Mouse (Mus musculus) hindbrain, embryonic 12.5 days (tissue): Measurements from ENCODE around the gene Mtrf1l. TPM values are rescaled to one million over a fixed set of nuclear protein-coding genes. Genes with fewer than 3 reads are reported as not detected.
A peak's percentile ranks its signal among the peaks of the same experiment; 100 is the strongest.

Experiments
- ATAC-seq: fragments of 200-750 bp; cut with Nextera tagmentation; 2 replicates; pipeline ENCODE4 v1.8.0; 2017; ENCODE audit warnings: moderate TSS enrichment; ENCODE audit not compliant: low FRiP score
- H3K27ac ChIP-seq: fragments of 300-500 bp; sonication (generic); 2 replicates; pipeline ENCODE4 v1.5.1; 2016; ENCODE audit warnings: mild to moderate bottlenecking
- H3K27me3 ChIP-seq: fragments of 300-500 bp; sonication (generic); 2 replicates; pipeline ENCODE4 v1.6.1; 2016; ENCODE audit warnings: mild to moderate bottlenecking
- H3K36me3 ChIP-seq: fragments of 300-500 bp; sonication (generic); 2 replicates; pipeline ENCODE4 v1.6.1; 2016; ENCODE audit warnings: mild to moderate bottlenecking
- H3K4me1 ChIP-seq: fragments of 300-500 bp; sonication (generic); 2 replicates; pipeline ENCODE4 v1.6.1; 2016
- H3K4me2 ChIP-seq: fragments of 300-500 bp; sonication (generic); replicated peaks from 2 replicates; pipeline ENCODE4 v1.6.1; 2016; ENCODE audit warnings: mild to moderate bottlenecking
- H3K4me3 ChIP-seq: fragments of 300-500 bp; sonication (generic); 2 replicates; pipeline ENCODE4 v1.5.1; 2016; ENCODE audit warnings: mild to moderate bottlenecking
- H3K9ac ChIP-seq: fragments of 300-500 bp; sonication (generic); 2 replicates; pipeline ENCODE4 v1.6.1; 2016; ENCODE audit warnings: mild to moderate bottlenecking, moderate library complexity
- H3K9me3 ChIP-seq: fragments of 300-500 bp; sonication (generic); replicated peaks from 2 replicates; pipeline ENCODE4 v1.6.1; 2016; ENCODE audit warnings: mild to moderate bottlenecking
- WGBS: fragments of 180-500 bp; shearing (Covaris S2); methylation state at CpG from one replicate; pipeline ENCODE4 v1.1.7; 2016; 5-methylcytosine and 5-hydroxymethylcytosine counted together
- polyA plus RNA-seq: library from polyadenylated mRNA; unstranded; fragments of >200 nt; fragmentation: Nextera tagmentation; extraction: Ambion mirVana; gene quantifications from 2 replicates; pipeline ENCODE4 v1.2.1, GENCODE M21; 2016

The Mtrf1l gene
- polyA plus RNA-seq, 1 experiment from 2014 or later: 11.6 TPM

DNA sequence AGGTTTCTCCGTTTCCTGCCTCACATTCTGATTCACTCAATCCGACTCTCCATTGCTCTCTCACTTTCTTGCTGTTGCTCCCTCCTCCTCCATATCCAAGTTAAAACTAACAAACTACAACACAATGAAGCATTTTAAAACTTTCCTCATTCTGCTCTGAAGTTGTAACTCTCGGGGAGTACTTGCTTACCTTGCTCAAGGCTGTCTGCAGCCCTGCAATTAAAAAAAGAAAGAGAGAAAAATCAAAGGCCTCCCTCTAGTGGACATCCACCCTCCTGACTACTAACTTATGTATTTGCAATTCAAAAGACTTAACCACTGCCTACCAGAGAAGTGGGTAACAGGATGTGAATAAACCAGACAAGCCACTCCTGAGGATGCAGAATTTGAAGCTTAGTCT lies 1.1 kb upstream of the Mtrf1l start:
- no peaks in the 10 kb centered on the region for H3K9me3 ChIP-seq
- H3K4me1 ChIP-seq: peaks cover 13% of the 10 kb centered on the region
- peak overlapping the region; percentile 91 for H3K4me3 ChIP-seq
- no peaks in the 10 kb centered on the region for H3K27me3 ChIP-seq
- peak overlapping the region; percentile 94; the same call in 1 of the 2 replicates for H3K9ac ChIP-seq
- H3K36me3 ChIP-seq: peaks cover 1% of the 10 kb centered on the region
- WGBS: 1% methylated on average over 3 of the region's 3 CpGs
- ATAC-seq: peak; percentile 20; the same call in 1 of the 2 replicates
- peak overlapping the region; percentile 70 for H3K4me2 ChIP-seq
- peak overlapping the region; percentile 89 for H3K27ac ChIP-seq

DNA sequence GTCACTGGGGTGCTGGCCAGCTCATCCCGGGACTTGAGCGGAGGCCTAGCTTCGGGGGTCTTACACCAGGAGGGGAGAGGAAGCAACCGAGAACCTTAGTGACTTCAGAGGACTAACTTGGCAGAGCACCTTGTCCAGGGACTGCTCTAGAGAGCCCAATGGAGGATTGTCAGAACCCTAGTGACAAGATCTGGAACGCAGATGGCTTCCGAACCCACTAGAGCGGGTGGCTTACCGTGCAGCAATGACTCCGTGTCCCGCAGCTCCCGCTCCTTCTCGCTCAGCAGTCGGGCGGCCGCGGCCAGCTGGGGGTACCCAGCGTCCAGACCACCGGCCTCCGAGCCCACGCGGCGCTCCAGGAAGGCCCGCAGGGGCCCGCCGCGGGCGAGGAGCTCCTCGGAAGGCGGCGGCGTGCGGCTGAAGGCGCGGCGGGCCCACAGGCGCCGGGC lies 395 bp downstream of the Mtrf1l start:
- Histone ChIP-seq H3K27ac (peak overlapping the region; percentile 89), H3K9me3 (no peaks in the 10 kb centered on the region), H3K27me3 (no peaks in the 10 kb centered on the region), H3K4me1 (peaks cover 13% of the 10 kb centered on the region), H3K36me3 (peaks cover 15% of the 10 kb centered on the region), H3K4me2 (peak overlapping the region; percentile 70), H3K4me3 (peak overlapping the region; percentile 91), H3K9ac (peak overlapping the region; percentile 94)
- WGBS: 2% methylated on average over 37 of the region's 37 CpGs
- ATAC-seq: peak; percentile 44; the same call in 1 of the 2 replicates

DNA sequence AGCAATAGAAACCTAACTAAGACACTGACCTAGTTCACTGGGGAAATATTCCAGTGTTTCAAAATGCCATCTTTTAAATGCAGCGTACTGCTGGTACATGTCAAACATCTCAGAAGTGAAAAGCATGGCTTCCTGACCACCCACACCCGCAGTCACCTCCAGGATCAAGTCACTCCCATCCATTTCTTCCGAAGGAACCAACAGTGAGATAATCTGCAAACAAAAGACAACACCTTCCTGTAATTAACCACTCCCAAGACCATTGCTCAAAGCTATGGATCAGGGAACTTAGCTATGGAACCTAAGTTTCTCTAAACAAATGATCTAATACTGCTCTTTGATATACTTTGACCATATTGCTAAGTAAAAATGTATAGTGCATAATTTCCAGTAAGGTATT lies 4.9 kb downstream of the Mtrf1l start:
- Histone ChIP-seq H3K27me3 (no peaks in the 10 kb centered on the region), H3K4me2 (no peak overlapping the region), H3K9me3 (no peaks in the 10 kb centered on the region), H3K4me1 (peaks cover 13% of the 10 kb centered on the region), H3K27ac (no peak overlapping the region), H3K9ac (no peak overlapping the region), H3K36me3 (peaks cover 49% of the 10 kb centered on the region), H3K4me3 (no peak overlapping the region)
- ATAC-seq: no peak
- 95% methylated on average over 3 of the region's 3 CpGs for WGBS

DNA sequence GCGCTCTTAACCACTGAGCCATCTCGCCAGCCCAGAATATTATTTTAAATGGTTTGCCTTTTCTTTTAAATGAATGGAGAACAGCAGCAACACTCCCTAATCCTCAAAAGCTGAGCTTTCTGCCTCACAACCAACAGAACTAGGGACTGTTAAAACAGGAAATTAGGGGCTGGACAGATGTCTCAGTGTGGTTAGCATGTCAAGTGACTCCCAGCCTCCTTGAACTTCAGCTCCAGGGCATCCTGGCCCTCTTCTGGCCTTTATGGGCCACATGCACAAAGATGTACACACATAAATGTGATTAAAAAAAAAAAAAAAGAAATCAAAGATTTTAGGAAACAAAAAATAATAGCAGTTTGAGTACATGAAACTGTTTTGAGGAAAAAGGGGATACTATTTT lies 7.7 kb downstream of the Mtrf1l start:
- no peaks in the 10 kb centered on the region for H3K27me3 ChIP-seq
- H3K4me3 ChIP-seq: no peak overlapping the region
- 95% methylated on average over 2 of the region's 2 CpGs for WGBS
- no peak for ATAC-seq
- peaks cover 71% of the 10 kb centered on the region for H3K36me3 ChIP-seq
- H3K27ac ChIP-seq: no peak overlapping the region
- no peaks in the 10 kb centered on the region for H3K9me3 ChIP-seq
- H3K4me1 ChIP-seq: no peaks in the 10 kb centered on the region
- no peak overlapping the region for H3K4me2 ChIP-seq
- H3K9ac ChIP-seq: no peak overlapping the region

DNA sequence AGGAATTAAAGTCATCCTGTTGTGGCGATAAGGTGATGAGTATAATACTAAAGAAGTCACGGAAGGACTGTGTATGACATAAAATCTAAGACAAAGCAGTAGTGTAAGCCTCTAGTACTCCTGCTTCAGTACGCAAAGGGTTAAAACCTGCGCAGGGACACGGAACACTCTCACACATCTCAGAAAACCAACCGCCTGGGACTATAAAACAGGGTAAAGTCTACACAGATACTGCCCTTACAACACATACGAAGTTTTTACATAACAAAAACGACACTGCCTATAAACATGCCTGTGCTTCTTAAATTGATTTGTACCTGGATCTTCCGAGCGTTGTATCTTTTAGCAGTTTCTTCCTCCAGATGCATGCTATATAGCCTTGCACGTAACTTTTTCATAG lies 10.0 kb downstream of the Mtrf1l start:
- no peak overlapping the region for H3K4me2 ChIP-seq
- no peak overlapping the region for H3K27ac ChIP-seq
- H3K36me3 ChIP-seq: peaks cover 61% of the 10 kb centered on the region
- ATAC-seq: no peak
- no peak overlapping the region for H3K9ac ChIP-seq
- WGBS: 93% methylated on average over 11 of the region's 11 CpGs
- H3K4me1 ChIP-seq: no peaks in the 10 kb centered on the region
- no peaks in the 10 kb centered on the region for H3K27me3 ChIP-seq
- no peaks in the 10 kb centered on the region for H3K9me3 ChIP-seq
- H3K4me3 ChIP-seq: no peak overlapping the region

DNA sequence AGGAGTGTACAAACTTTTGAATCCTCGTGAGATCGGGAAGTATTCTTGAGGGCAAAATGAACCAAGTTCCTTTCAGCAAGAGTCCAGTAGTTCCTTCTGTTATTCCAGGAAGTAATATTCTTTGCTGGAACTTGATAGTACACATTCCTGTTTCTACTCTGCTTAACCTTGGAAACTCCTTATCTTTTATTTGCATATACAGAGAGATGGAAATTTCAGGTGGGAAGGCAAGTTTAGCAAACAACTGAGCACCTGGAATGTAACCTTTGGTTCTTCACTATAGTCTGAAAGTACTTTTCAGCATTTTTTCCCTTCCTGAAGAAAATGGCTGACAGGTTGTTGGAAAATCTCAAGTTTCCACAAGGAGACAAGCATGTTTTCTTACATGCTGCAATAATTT lies 16.0 kb downstream of the Mtrf1l start:
- ATAC-seq: no peak
- WGBS: 86% methylated on average over 2 of the region's 2 CpGs
- H3K27ac ChIP-seq: no peak overlapping the region
- H3K4me3 ChIP-seq: no peak overlapping the region
- H3K27me3 ChIP-seq: no peaks in the 10 kb centered on the region
- H3K9ac ChIP-seq: no peak overlapping the region
- peaks cover 13% of the 10 kb centered on the region for H3K36me3 ChIP-seq
- peaks cover 19% of the 10 kb centered on the region for H3K4me1 ChIP-seq
- H3K9me3 ChIP-seq: no peaks in the 10 kb centered on the region
- no peak overlapping the region for H3K4me2 ChIP-seq

DNA sequence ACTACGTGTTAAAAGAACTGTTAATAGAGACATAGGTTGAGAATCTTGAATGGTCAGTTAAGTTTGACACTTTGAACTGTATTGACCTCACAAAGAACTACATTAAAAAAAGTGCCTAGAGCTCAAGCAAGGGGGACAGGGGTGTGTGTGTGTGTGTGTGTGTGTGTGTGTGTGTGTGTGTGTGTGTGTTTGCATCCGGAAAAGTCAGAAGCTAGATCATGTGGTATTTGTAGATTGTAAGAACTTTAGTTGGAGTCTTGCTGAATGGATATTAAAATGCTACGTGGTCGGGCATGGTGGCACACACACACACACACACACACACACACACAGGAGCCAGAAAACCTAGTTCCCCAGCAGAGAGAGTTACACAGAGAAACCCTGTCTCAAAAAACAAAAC lies 16.7 kb downstream of the Mtrf1l start:
- no peak for ATAC-seq
- Histone ChIP-seq H3K27ac (no peak overlapping the region), H3K4me3 (no peak overlapping the region), H3K4me2 (no peak overlapping the region), H3K27me3 (no peaks in the 10 kb centered on the region), H3K36me3 (peaks cover 9% of the 10 kb centered on the region), H3K9ac (no peak overlapping the region), H3K4me1 (peaks cover 23% of the 10 kb centered on the region), H3K9me3 (no peaks in the 10 kb centered on the region)
- 67% methylated on average over 4 of the region's 4 CpGs for WGBS

DNA sequence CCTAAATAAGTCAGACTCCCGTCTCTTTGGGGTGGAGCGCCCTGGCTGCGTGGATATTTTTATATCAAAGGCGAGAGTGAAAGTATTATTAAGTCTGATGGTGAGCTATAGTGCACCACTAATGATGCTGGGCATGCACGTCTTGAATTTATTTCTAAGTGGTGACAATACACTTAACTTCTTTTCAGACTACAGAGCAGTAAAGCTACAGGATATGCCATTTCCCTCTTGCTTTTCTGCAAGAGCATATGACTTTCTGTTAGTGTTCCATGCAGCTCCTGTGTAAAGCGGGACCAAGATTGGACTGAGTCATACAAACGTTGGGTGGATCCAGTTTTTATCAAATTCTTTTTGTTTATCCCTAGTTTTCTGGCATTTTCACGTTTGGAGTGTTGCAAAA lies 17.3 kb downstream of the Mtrf1l start:
- peak overlapping the region; percentile 98 for H3K4me2 ChIP-seq
- H3K27me3 ChIP-seq: no peaks in the 10 kb centered on the region
- peaks cover 24% of the 10 kb centered on the region for H3K4me1 ChIP-seq
- no peak for ATAC-seq
- peak overlapping the region; percentile 71 for H3K9ac ChIP-seq
- no peaks in the 10 kb centered on the region for H3K9me3 ChIP-seq
- 22% methylated on average over 8 of the region's 8 CpGs for WGBS
- peak overlapping the region; percentile 90; the same call in 1 of the 2 replicates for H3K27ac ChIP-seq
- peaks cover 9% of the 10 kb centered on the region for H3K36me3 ChIP-seq
- H3K4me3 ChIP-seq: peak overlapping the region; percentile 74

DNA sequence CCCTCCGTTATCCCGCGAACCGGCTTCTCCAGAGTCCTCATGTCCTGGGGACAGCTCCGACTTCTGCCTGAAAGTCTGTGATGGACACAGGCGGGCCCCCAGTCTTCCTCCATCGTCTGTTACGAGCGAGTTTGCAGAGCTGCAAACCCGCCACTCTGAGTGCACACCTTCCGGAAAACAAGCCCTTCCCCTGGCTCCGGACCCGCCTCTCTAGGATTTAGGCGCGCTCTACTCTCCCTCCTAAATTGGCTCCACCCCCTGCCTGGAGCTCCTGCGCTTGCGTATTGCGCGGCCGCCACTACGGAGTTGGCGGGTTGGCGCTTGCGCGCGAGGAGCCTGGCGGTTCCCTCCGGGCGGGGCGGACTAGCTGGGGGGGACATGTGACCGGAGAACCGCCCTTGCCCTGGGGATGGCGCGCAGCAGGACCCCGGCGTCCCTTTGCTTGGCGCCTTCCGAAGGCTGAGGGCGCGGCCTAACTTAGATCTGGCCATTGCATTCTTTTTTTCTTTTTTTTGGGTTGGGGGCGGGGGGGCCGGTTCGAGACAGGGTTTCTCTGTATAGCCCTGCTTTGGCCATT lies 17.9 kb downstream of the Mtrf1l start:
- H3K27me3 ChIP-seq: no peaks in the 10 kb centered on the region

DNA sequence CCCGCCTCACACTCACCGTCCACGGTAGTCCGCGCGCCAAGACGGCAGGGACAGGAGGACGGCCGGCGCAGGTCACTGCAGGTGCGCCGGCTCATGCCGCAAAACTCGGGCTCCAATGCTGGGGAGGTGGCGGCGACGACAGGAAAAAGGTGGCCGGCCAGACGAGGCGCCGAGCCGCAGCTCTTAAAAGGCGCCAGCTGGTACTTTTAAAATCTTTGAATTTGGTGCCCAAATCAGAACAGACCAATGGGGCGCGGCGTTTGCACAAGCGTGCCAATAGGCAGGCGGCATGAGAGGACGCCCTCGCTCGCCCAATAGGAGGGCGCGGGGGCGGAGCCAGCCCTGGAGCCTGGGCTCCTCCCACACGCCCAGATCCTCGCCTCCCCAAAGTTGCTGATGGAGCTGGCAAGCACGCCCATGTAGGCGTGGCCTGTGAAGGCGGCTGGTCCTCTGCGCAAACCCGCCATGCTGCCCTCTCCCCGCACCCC lies 18.4 kb downstream of the Mtrf1l start, which contains the start of gene Fbxo5:
Gene Fbxo5 (minus strand): TSS at position 358 of the 488 bp plus-strand sequence.
- H3K9me3 ChIP-seq: no peaks in the 10 kb centered on the region
- no peaks in the 10 kb centered on the region for H3K27me3 ChIP-seq
- peaks cover 24% of the 10 kb centered on the region for H3K4me1 ChIP-seq
- H3K4me2 ChIP-seq: peak within 1 kb of the TSS; percentile 98
- WGBS: under 1% methylated on average over 42 of the region's 42 CpGs
- peak within 1 kb of the TSS; percentile 90 for H3K27ac ChIP-seq
- H3K36me3 ChIP-seq: peaks cover 19% of the 10 kb centered on the region
- peak within 1 kb of the TSS; percentile 71 for H3K9ac ChIP-seq
- ATAC-seq: peak; percentile 98
- H3K4me3 ChIP-seq: peak within 1 kb of the TSS; percentile 74

More for the DNA sequence above, 17.9 kb downstream of the Mtrf1l start:
- H3K4me1 ChIP-seq: peaks cover 24% of the 10 kb centered on the region
- H3K9me3 ChIP-seq: no peaks in the 10 kb centered on the region
- peak overlapping the region; percentile 71 for H3K9ac ChIP-seq
- peak; percentile 96 for ATAC-seq
- WGBS: 0% methylated on average over 41 of the region's 43 CpGs
- peak overlapping the region; percentile 98 for H3K4me2 ChIP-seq
- peaks cover 14% of the 10 kb centered on the region for H3K36me3 ChIP-seq
- peak overlapping the region; percentile 74 for H3K4me3 ChIP-seq
- peak overlapping the region; percentile 90 for H3K27ac ChIP-seq

DNA sequence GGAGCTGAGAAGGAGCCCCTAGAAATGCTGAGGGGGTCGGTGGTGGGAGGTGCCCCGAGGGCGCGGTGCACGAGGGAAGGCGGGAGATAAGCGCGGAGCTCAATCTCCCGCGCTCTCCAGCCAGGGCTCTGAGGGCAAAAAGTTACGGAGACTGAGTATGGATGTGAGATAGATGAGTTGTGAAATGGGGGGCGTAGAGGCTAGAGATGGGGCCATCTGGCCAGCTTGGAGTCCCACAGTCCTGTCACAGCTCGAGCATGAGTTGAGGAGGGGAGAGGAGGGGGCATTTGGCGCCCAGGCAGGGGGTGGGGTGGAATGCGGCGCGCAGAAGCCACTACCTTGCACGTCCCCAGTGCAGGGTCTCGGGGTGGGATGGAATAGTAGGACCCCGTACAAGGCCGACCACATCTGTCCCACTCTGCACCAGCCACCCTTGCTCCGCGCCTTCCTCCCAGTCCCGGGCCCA lies 19.0 kb downstream of the Mtrf1l start:
- Histone ChIP-seq H3K27me3 (no peaks in the 10 kb centered on the region), H3K4me3 (peak overlapping the region; percentile 74), H3K9ac (peak overlapping the region; percentile 69), H3K36me3 (peaks cover 24% of the 10 kb centered on the region), H3K4me1 (peaks cover 24% of the 10 kb centered on the region), H3K27ac (peak overlapping the region; percentile 79), H3K9me3 (no peaks in the 10 kb centered on the region), H3K4me2 (peak overlapping the region; percentile 98)
- 0% methylated on average over 20 of the region's 24 CpGs for WGBS
- ATAC-seq: peak; percentile 48

DNA sequence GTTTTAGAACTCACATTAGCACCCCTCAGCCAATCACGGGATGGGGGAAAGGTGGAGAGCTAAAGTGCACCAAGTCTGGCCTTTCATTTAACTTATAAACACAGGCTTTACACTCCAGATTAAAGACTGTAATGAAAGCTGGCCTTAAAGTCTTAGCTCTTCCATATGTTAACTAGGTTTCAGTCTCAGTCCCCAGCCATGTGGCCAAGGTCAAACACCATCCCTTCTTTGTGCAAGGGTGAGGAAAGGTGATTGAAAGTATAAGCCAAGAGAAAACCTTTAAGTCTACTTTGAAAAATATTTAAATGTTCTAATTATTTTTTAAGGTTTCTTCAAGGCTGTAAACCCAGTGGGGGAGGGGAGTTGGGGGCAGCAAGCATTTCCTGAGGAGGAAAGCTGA lies 20.0 kb downstream of the Mtrf1l start:
- WGBS: 6% methylated on average over 1 of the region's 1 CpGs
- peak overlapping the region; percentile 74 for H3K4me3 ChIP-seq
- peak overlapping the region; percentile 5; the same call in 1 of the 2 replicates for H3K9ac ChIP-seq
- peak overlapping the region; percentile 98 for H3K4me2 ChIP-seq
- H3K27me3 ChIP-seq: no peaks in the 10 kb centered on the region
- peaks cover 27% of the 10 kb centered on the region for H3K36me3 ChIP-seq
- H3K27ac ChIP-seq: no peak overlapping the region
- H3K4me1 ChIP-seq: peaks cover 24% of the 10 kb centered on the region
- no peaks in the 10 kb centered on the region for H3K9me3 ChIP-seq
- ATAC-seq: no peak

DNA sequence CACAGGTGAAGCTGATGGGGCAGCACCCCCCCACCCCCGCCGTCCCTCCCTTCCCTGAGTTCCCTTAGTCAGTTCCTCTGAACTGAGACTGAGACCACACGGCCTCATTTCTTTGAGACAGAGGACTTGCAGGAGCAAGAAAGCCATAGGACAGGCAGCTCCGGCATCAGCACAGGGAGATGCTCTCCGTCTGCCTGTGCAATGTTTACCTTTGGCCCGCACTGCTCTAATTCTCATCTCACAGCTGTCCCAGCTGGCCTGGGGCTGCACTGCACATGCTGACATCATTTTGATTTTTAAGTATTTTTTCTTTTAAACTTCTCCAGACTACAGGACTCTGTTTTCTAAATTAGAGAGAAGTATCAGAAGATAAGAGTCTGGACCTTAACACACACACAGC lies 20.8 kb downstream of the Mtrf1l start:
- Histone ChIP-seq H3K9ac (peak overlapping the region; percentile 55), H3K27me3 (no peaks in the 10 kb centered on the region), H3K36me3 (peaks cover 36% of the 10 kb centered on the region), H3K27ac (no peak overlapping the region), H3K4me2 (peak overlapping the region; percentile 98), H3K9me3 (no peaks in the 10 kb centered on the region), H3K4me3 (peak overlapping the region; percentile 28), H3K4me1 (peaks cover 24% of the 10 kb centered on the region)
- ATAC-seq: no peak
- WGBS: 35% methylated on average over 6 of the region's 6 CpGs
